Mouse (Mus musculus) CH12.LX (cell line): ENCODE measurements around the gene Cdkl5. TPM values are rescaled to one million over a fixed set of nuclear protein-coding genes. Genes with fewer than 3 reads are reported as not detected.

Source experiments
- DNase-seq: peaks from one replicate; pipeline ENCODE4 v3.0.0-alpha.2; 2013; ENCODE audit errors: extremely low read depth
- H3K27ac ChIP-seq: 2 replicates; pipeline ENCODE4 v1.5.1; 2012; ENCODE audit warnings: low read depth, mild to moderate bottlenecking, control low read depth, moderate library complexity; ENCODE audit not compliant: insufficient read depth
- H3K27me3 ChIP-seq: replicated peaks from 2 replicates; pipeline ENCODE3; 2012; ENCODE audit warnings: inconsistent platforms
- H3K36me3 ChIP-seq, 2 experiments: replicated peaks in 1 of 2; 2 replicates each; pipeline versions ENCODE3 to v1.6.1; 2012; ENCODE audit warnings: inconsistent platforms in 1 of 2, low read length in 1 of 2, mild to moderate bottlenecking in 1 of 2, mixed read lengths in 1 of 2, moderate library complexity in 1 of 2; ENCODE audit not compliant: control insufficient read depth in 1 of 2, insufficient read depth in 1 of 2
- H3K4me1 ChIP-seq, 2 experiments: 2 replicates each; pipeline ENCODE4 v1.6.1; 2012; ENCODE audit warnings: inconsistent platforms in 1 of 2, moderate library complexity in 1 of 2; ENCODE audit not compliant: insufficient read depth in 2 of 2, control insufficient read depth in 1 of 2
- H3K4me2 ChIP-seq: 2 replicates; pipeline ENCODE4 v1.6.1; 2012; ENCODE audit warnings: low read depth, mild to moderate bottlenecking, control low read depth; ENCODE audit not compliant: poor library complexity, insufficient read depth, severe bottlenecking
- H3K4me3 ChIP-seq, 3 experiments: fragments of 150-350 bp in 1 of 3; sonication (generic) in 1 of 3; replicated peaks in 1 of 3; 2 replicates each; pipeline versions ENCODE3 to v1.5.1; 2011 to 2012; ENCODE audit warnings: low read depth in 2 of 3, low read length in 2 of 3, mild to moderate bottlenecking in 2 of 3, moderate library complexity in 2 of 3, control low read depth in 1 of 3, improper control_type of control experiment in 1 of 3, inconsistent platforms in 1 of 3, mixed read lengths in 1 of 3; ENCODE audit not compliant: poor library complexity in 1 of 3
- H3K79me2 ChIP-seq: replicated peaks from 2 replicates; pipeline ENCODE4 v1.6.1; 2012; ENCODE audit warnings: mild to moderate bottlenecking, moderate library complexity; ENCODE audit not compliant: control insufficient read depth, poor library complexity, insufficient read depth, severe bottlenecking; ENCODE audit errors: extremely low read depth
- H3K9ac ChIP-seq: 2 replicates; pipeline ENCODE4 v1.6.1; 2012; ENCODE audit warnings: low read depth, mild to moderate bottlenecking, control low read depth, moderate library complexity; ENCODE audit not compliant: insufficient read depth
- H3K9me3 ChIP-seq: replicated peaks from 2 replicates; pipeline ENCODE3; 2012; ENCODE audit warnings: low read length, inconsistent platforms, mixed read lengths
- CHD1 ChIP-seq: IDR thresholded peaks from 2 replicates; pipeline ENCODE4 v1.6.1; 2012; ENCODE audit warnings: low read depth, low read length, improper control_type of control experiment, inconsistent platforms
- E2F4 ChIP-seq: IDR thresholded peaks from 2 replicates; pipeline ENCODE4 v1.6.1; 2011; ENCODE audit warnings: low read depth, low read length, improper control_type of control experiment; ENCODE audit not compliant: insufficient replicate concordance
- ELF1 ChIP-seq: IDR thresholded peaks from 2 replicates; pipeline ENCODE4 v1.6.1; 2014; ENCODE audit warnings: low read depth, mild to moderate bottlenecking, inconsistent platforms, low read length, improper control_type of control experiment
- EP300 ChIP-seq: IDR thresholded peaks from 2 replicates; pipeline ENCODE4 v1.6.1; 2011; ENCODE audit warnings: low read length, improper control_type of control experiment
- ETS1 ChIP-seq: conservative IDR thresholded peaks from 2 replicates; pipeline ENCODE4 v1.6.1; 2012; ENCODE audit warnings: low read depth, mild to moderate bottlenecking, inconsistent platforms, low read length, improper control_type of control experiment, moderate library complexity
- JUND ChIP-seq: conservative IDR thresholded peaks from 2 replicates; pipeline ENCODE4 v1.6.1; 2011; ENCODE audit warnings: low read depth, low read length, improper control_type of control experiment
- KAT2A ChIP-seq: IDR thresholded peaks from 2 replicates; pipeline ENCODE4 v1.6.1; 2012; ENCODE audit warnings: low read length, improper control_type of control experiment, inconsistent platforms; ENCODE audit not compliant: insufficient replicate concordance
- MAFK ChIP-seq: IDR thresholded peaks from 2 replicates; pipeline ENCODE4 v1.6.1; 2011; ENCODE audit warnings: low read length, improper control_type of control experiment; ENCODE audit not compliant: insufficient replicate concordance
- MAX ChIP-seq: IDR thresholded peaks from 2 replicates; pipeline ENCODE4 v1.6.1; 2011; ENCODE audit warnings: low read length, improper control_type of control experiment
- MEF2A ChIP-seq: IDR thresholded peaks from 2 replicates; pipeline ENCODE4 v1.6.1; 2014; ENCODE audit warnings: low read depth, mild to moderate bottlenecking, inconsistent platforms, low read length, improper control_type of control experiment, borderline replicate concordance
- MXI1 ChIP-seq: IDR thresholded peaks from 2 replicates; pipeline ENCODE4 v1.6.1; 2011; ENCODE audit warnings: mild to moderate bottlenecking, low read depth, low read length, improper control_type of control experiment
- MYC ChIP-seq: IDR thresholded peaks from 2 replicates; pipeline ENCODE4 v1.6.1; 2011; ENCODE audit warnings: low read depth, mild to moderate bottlenecking, improper control_type of control experiment, low read length
- NELFE ChIP-seq: IDR thresholded peaks from 2 replicates; pipeline ENCODE4 v1.6.1; 2011; ENCODE audit warnings: low read depth, low read length, improper control_type of control experiment
- NRF1 ChIP-seq: IDR thresholded peaks from 2 replicates; pipeline ENCODE4 v1.6.1; 2014; ENCODE audit warnings: low read depth, mild to moderate bottlenecking, inconsistent platforms, low read length, improper control_type of control experiment, moderate library complexity
- PAX5 ChIP-seq: IDR thresholded peaks from 2 replicates; pipeline ENCODE4 v1.6.1; 2012; ENCODE audit warnings: low read length, inconsistent platforms, mixed read lengths
- POLR2A ChIP-seq: IDR thresholded peaks from 2 replicates; pipeline ENCODE4 v1.6.1; 2011; ENCODE audit warnings: low read depth, mild to moderate bottlenecking, improper control_type of control experiment, low read length
- POLR2AphosphoS2 ChIP-seq: IDR thresholded peaks from 2 replicates; pipeline ENCODE4 v1.6.1; 2011; ENCODE audit warnings: low read depth, low read length, improper control_type of control experiment
- RCOR1 ChIP-seq: conservative IDR thresholded peaks from 2 replicates; pipeline ENCODE4 v1.6.1; 2012; ENCODE audit warnings: low read depth, mild to moderate bottlenecking, inconsistent platforms, low read length, improper control_type of control experiment
- SIN3A ChIP-seq: IDR thresholded peaks from 2 replicates; pipeline ENCODE4 v1.6.1; 2012; ENCODE audit warnings: low read length, improper control_type of control experiment, inconsistent platforms
- TBP ChIP-seq: conservative IDR thresholded peaks from 2 replicates; pipeline ENCODE4 v1.6.1; 2011; ENCODE audit warnings: low read depth, low read length, improper control_type of control experiment
- UBTF ChIP-seq: IDR thresholded peaks from 2 replicates; pipeline ENCODE4 v1.6.1; 2012; ENCODE audit warnings: low read depth, mild to moderate bottlenecking, inconsistent platforms, low read length, improper control_type of control experiment, moderate library complexity
- USF1 ChIP-seq: IDR thresholded peaks from 2 replicates; pipeline ENCODE4 v1.6.1; 2014; ENCODE audit warnings: low read depth, mild to moderate bottlenecking, inconsistent platforms, low read length, improper control_type of control experiment
- ZC3H11A ChIP-seq: IDR thresholded peaks from 2 replicates; pipeline ENCODE4 v1.6.1; 2012; ENCODE audit warnings: low read depth, mild to moderate bottlenecking, inconsistent platforms, low read length, improper control_type of control experiment
- ZKSCAN1 ChIP-seq: IDR thresholded peaks from 2 replicates; pipeline ENCODE4 v1.6.1; 2012; ENCODE audit warnings: low read depth, inconsistent platforms, low read length, improper control_type of control experiment, borderline replicate concordance
- ZNF384 ChIP-seq: IDR thresholded peaks from 2 replicates; pipeline ENCODE4 v1.6.1; 2012; ENCODE audit warnings: low read depth, low read length, improper control_type of control experiment, inconsistent platforms
- dilution Hi-C: fragments of 300-500 bp; cut with MboI; formaldehyde crosslinking; loops from 2 replicates; pipeline ENCODE4 v1.14.3; 2020; ENCODE audit warnings: low sequenced_read_pairs; ENCODE audit not compliant: extremely low pct_unique_long_range_greater_than_20kb, extremely low pct_ligation_motif_present
- in situ Hi-C: fragments of 300-500 bp; cut with MboI; formaldehyde crosslinking; loops from 3 replicates; pipeline ENCODE4 v1.14.3; 2019; ENCODE audit warnings: low sequenced_read_pairs, low pct_ligation_motif_present, low pct_unique_long_range_greater_than_20kb, mixed read lengths
- polyA plus RNA-seq: library from polyadenylated mRNA; unstranded; fragments of >175 nt; gene quantifications from 2 replicates; pipeline ENCODE4 v1.2.1, GENCODE M21; 2012; ENCODE audit warnings: low read depth; ENCODE audit not compliant: insufficient read length
- total RNA-seq, 2 experiments: library from RNA; depleted of rRNA; stranded (reverse); fragments of 300-350 nt in 1 of 2; fragments of >200 nt in 1 of 2; gene quantifications; 2 replicates each; pipeline ENCODE4 v1.2.3; 2012 to 2014

The Cdkl5 gene
- total and polyA plus RNA-seq, 3 experiments: 0.25 to 0.63 (median 0.30) TPM

DNA sequence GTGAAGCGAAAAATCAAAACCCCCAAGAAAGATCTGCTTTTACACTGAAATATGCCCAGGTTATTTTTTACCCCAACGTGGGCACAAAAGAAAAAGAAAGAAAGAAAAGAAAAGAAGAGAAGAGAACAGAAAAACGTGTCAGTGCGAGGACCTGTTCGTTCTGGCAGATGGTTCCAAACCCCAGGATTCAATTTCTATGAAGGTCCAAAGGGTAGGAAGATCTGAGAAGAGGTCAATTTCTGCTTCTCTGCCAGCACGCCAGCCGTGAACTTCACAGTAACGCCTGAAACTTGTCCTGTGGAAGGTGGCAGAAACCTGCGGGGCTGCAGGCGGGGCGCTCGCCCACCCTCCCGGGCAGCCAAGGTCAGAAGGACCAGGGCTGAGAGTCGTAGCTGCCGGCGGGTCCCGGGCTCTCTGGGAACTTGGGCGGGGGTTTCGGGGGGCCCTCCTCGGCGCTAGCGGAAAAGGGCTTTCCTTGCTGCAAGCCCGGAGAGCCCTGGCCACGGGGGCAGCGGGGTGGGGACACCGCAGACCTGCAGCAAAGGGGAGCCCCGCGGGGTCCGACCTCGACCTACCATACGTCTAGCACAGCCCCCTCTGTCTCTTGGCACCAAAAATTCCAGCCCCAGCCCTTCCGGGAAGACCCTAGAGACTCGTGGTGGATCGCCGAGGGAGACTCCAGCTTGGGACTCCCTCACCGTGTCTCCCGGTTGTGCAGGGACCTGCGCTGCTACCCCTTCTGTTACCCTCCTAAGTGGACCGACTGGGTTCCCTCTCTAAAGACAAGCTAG, 560 bp downstream of the Cdkl5 start:
- in situ Hi-C loops (no loop called here), dilution Hi-C loops (no loop called here)
- no peak; the same call in 1 of the 2 replicates for TF ChIP-seq MXI1
- no peak for TF ChIP-seq MEF2A
- no peak for TF ChIP-seq UBTF
- no peak for TF ChIP-seq EP300
- no peak for TF ChIP-seq TBP
- no peak for TF ChIP-seq NRF1
- no peak for TF ChIP-seq ELF1
- TF ChIP-seq ETS1: no peak
- Histone ChIP-seq H3K4me2 (peak overlapping the region; percentile 91; the same call in 1 of the 2 replicates), H3K27me3 (no peaks in the 10 kb centered on the region), H3K4me3 (peak overlapping the region; percentile 58 to 60 (median 58)), H3K27ac (no peak overlapping the region), H3K79me2 (no peaks in the 10 kb centered on the region), H3K9ac (peak overlapping the region; percentile 41), H3K4me1 (no peaks in the 10 kb centered on the region), H3K9me3 (no peaks in the 10 kb centered on the region), H3K36me3 (no peaks in the 10 kb centered on the region)
- DNase-seq: no peak

DNA sequence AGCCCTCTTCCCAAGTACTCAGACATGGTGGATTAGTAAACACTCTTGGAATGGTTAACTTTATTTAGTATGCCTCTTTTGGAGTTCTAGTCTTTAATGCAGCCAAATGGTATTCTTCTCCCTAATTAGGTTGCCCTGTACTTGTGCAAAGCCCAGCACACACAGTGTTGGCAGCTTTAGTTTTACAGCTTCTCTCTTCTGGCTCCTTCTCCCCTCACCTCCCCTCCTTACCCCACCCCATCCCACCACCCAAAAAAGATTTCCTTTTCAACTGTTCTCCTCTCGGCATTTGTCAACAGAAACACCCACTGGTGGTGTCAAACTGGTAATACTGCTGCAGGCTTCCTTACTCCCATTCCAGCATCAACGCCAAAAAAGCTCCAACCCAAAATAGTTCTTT, 1.8 kb downstream of the Cdkl5 start:
- H3K4me3 ChIP-seq: no peak overlapping the region

DNA sequence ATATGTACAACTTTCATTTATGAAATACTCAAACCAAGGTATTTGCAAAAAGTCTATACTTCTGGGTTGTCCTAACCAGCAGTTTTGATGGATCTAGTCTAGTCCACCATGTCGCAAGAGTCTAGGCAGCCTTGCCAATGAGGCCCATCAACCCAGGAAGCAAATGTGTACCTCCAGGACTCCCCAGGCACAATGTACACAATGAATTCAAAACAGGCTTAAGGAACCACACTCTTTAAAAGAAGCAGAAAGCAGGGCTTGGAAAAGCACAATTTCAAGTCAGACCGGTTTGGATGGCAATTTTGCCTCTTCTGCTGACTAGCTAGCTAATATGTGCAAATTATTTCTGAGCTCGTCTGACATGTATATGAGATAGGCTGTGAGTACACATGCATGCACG, 4.2 kb downstream of the Cdkl5 start:
- Histone ChIP-seq H3K27ac (no peak overlapping the region), H3K9me3 (no peaks in the 10 kb centered on the region), H3K79me2 (no peaks in the 10 kb centered on the region), H3K4me2 (no peak overlapping the region), H3K27me3 (no peaks in the 10 kb centered on the region), H3K4me1 (no peaks in the 10 kb centered on the region), H3K36me3 (no peaks in the 10 kb centered on the region), H3K9ac (no peak overlapping the region), H3K4me3 (no peak overlapping the region)
- dilution Hi-C loops (no loop called here), in situ Hi-C loops (no loop called here)
- no peak for DNase-seq
- TF ChIP-seq SIN3A (no peak), RCOR1 (no peak), USF1 (no peak), MAX (no peak), E2F4 (no peak), KAT2A (no peak), MXI1 (no peak), MEF2A (no peak), ETS1 (no peak), ZKSCAN1 (no peak)

More for the DNA sequence above, 1.8 kb downstream of the Cdkl5 start:
- H3K9me3 ChIP-seq: no peaks in the 10 kb centered on the region
- in situ Hi-C loops: no loop called here
- no peaks in the 10 kb centered on the region for H3K36me3 ChIP-seq
- no peak for TF ChIP-seq MAFK
- no peak for TF ChIP-seq MEF2A
- no peak for TF ChIP-seq ZC3H11A
- no peak for TF ChIP-seq MYC
- no peak for TF ChIP-seq ZNF384
- TF ChIP-seq PAX5: no peak
- TF ChIP-seq POLR2A: no peak
- TF ChIP-seq POLR2AphosphoS2: no peak
- TF ChIP-seq NELFE: no peak
- no peak for TF ChIP-seq JUND
- no peak for TF ChIP-seq CHD1
- DNase-seq: no peak
- H3K4me2 ChIP-seq: no peak overlapping the region
- no peaks in the 10 kb centered on the region for H3K4me1 ChIP-seq
- dilution Hi-C loops: no loop called here
- no peaks in the 10 kb centered on the region for H3K27me3 ChIP-seq
- H3K9ac ChIP-seq: no peak overlapping the region
- no peak overlapping the region for H3K27ac ChIP-seq
- no peaks in the 10 kb centered on the region for H3K79me2 ChIP-seq
